Mouse (Mus musculus) lung, postnatal 0 days (tissue): Measurements from ENCODE around the gene Dnaaf5. TPM values are rescaled to one million over a fixed set of nuclear protein-coding genes. Genes with fewer than 3 reads are reported as not detected.

Experiments used
- ATAC-seq: fragments of 200-750 bp; cut with Nextera tagmentation; 2 replicates; pipeline ENCODE4 v1.8.0; 2017; ENCODE audit warnings: moderate library complexity
- DNase-seq: peaks from one replicate; pipeline ENCODE4 v3.0.0-alpha.2; 2016; ENCODE audit warnings: low spot score
- H3K27ac ChIP-seq: fragments of 300-500 bp; sonication (generic); 2 replicates; pipeline ENCODE4 v1.5.1; 2014; ENCODE audit warnings: antibody characterized with exemption, mild to moderate bottlenecking, low read length, mixed read lengths
- H3K27me3 ChIP-seq: fragments of 300-500 bp; sonication (generic); replicated peaks from 2 replicates; pipeline ENCODE4 v1.6.1; 2014; ENCODE audit warnings: low read length, mixed read lengths; ENCODE audit not compliant: insufficient read depth
- H3K36me3 ChIP-seq: fragments of 300-500 bp; sonication (generic); 2 replicates; pipeline ENCODE4 v1.6.1; 2014; ENCODE audit warnings: low read length, mixed read lengths; ENCODE audit not compliant: insufficient read depth
- H3K4me1 ChIP-seq: fragments of 300-500 bp; sonication (generic); 2 replicates; pipeline ENCODE4 v1.6.1; 2014; ENCODE audit warnings: antibody characterized with exemption, low read depth, low read length, mixed read lengths; ENCODE audit not compliant: insufficient read depth
- H3K4me2 ChIP-seq: fragments of 300-500 bp; sonication (generic); replicated peaks from 2 replicates; pipeline ENCODE4 v1.6.1; 2014; ENCODE audit warnings: low read depth, mild to moderate bottlenecking, low read length, moderate library complexity, mixed read lengths
- H3K4me3 ChIP-seq: fragments of 300-500 bp; sonication (generic); 2 replicates; pipeline ENCODE4 v1.5.1; 2014; ENCODE audit warnings: low read depth, low read length
- H3K9ac ChIP-seq: fragments of 300-500 bp; sonication (generic); replicated peaks from 2 replicates; pipeline ENCODE4 v1.6.1; 2014; ENCODE audit warnings: low read depth, mild to moderate bottlenecking
- H3K9me3 ChIP-seq: fragments of 300-500 bp; sonication (generic); 2 replicates; pipeline ENCODE4 v1.6.1; 2016; ENCODE audit warnings: low read length, mixed read lengths
- CTCF ChIP-seq: IDR thresholded peaks from 2 replicates; pipeline ENCODE4 v1.5.1; 2016; ENCODE audit warnings: antibody characterized with exemption, mild to moderate bottlenecking
- EP300 ChIP-seq: IDR thresholded peaks from 2 replicates; pipeline ENCODE4 v1.6.1; 2016; ENCODE audit warnings: antibody characterized with exemption, mild to moderate bottlenecking, control low read depth
- WGBS: fragments of 180-500 bp; shearing (Covaris S2); extraction: QIAGEN DNeasy Blood & Tissue Kit; methylation state at CpG from one replicate; pipeline ENCODE4 v1.1.7; 2014; 5-methylcytosine and 5-hydroxymethylcytosine counted together
- polyA plus RNA-seq: library from polyadenylated mRNA; unstranded; fragments of >200 nt; fragmentation: Nextera tagmentation; extraction: Ambion mirVana; gene quantifications from 2 replicates; pipeline ENCODE4 v1.2.1, GENCODE M21; 2015

Dnaaf5 gene
- polyA plus RNA-seq, 1 experiment from 2014 or later, result 2.8 TPM

GRCm38 (mm10) chr5:139138261-139138925 lies 11.6 kb upstream of the Dnaaf5 start:
- H3K36me3 ChIP-seq, result no peaks in the 10 kb centered on the region
- no peaks in the 10 kb centered on the region for H3K9me3 ChIP-seq
- peak; percentile 72 for DNase-seq
- H3K4me2 ChIP-seq, result no peak overlapping the region
- 54% methylated on average over 12 of the region's 12 CpGs for WGBS
- no peak overlapping the region for H3K9ac ChIP-seq
- no peaks in the 10 kb centered on the region for H3K27me3 ChIP-seq
- peak overlapping the region; percentile 20; the same call in 1 of the 2 replicates for H3K27ac ChIP-seq
- no peak overlapping the region for H3K4me3 ChIP-seq
- peak; percentile 68 for ATAC-seq
- TF ChIP-seq CTCF (no peak), EP300 (no peak; the same call in 1 of the 2 replicates)
- H3K4me1 ChIP-seq, result no peaks in the 10 kb centered on the region

GRCm38 (mm10) chr5:139138926-139139472 lies 11.0 kb upstream of the Dnaaf5 start:
- H3K27me3 ChIP-seq, result no peaks in the 10 kb centered on the region
- TF ChIP-seq EP300 (no peak), CTCF (no peak)
- H3K36me3 ChIP-seq, result no peaks in the 10 kb centered on the region
- H3K27ac ChIP-seq, result peak overlapping the region; percentile 20; the same call in 1 of the 2 replicates
- DNase-seq, result no peak
- WGBS, result 71% methylated on average over 8 of the region's 8 CpGs
- no peaks in the 10 kb centered on the region for H3K9me3 ChIP-seq
- no peaks in the 10 kb centered on the region for H3K4me1 ChIP-seq
- no peak overlapping the region for H3K9ac ChIP-seq
- ATAC-seq, result peak; percentile 22; the same call in 1 of the 2 replicates
- no peak overlapping the region for H3K4me2 ChIP-seq
- no peak overlapping the region for H3K4me3 ChIP-seq

DNA sequence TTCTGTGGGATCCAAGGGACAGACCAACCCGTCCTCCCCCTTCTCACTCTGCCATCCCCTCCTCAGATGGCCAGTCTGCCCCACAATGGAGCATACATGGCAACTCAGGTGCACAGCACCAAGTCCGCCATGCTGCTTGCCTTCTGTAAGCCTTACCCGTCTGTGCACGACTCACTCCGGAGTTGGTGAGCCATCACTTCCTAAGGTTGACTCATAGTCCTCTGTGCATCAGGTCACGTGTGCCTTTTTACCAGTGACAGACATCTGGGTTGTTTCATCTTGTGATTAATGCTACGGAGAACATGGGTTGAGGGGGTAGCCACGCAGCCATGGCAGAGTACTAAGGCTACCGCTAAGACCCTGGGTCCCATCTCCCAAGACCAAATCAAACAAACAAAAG lies 9.4 kb upstream of the Dnaaf5 start:
- no peaks in the 10 kb centered on the region for H3K9me3 ChIP-seq
- H3K27me3 ChIP-seq, result no peaks in the 10 kb centered on the region
- no peak overlapping the region for H3K4me2 ChIP-seq
- TF ChIP-seq EP300 (no peak), CTCF (no peak)
- H3K36me3 ChIP-seq, result no peaks in the 10 kb centered on the region
- no peak for DNase-seq
- no peak overlapping the region for H3K27ac ChIP-seq
- ATAC-seq, result no peak
- no peak overlapping the region for H3K9ac ChIP-seq
- no peak overlapping the region for H3K4me3 ChIP-seq
- no peaks in the 10 kb centered on the region for H3K4me1 ChIP-seq
- WGBS, result 69% methylated on average over 9 of the region's 9 CpGs

DNA sequence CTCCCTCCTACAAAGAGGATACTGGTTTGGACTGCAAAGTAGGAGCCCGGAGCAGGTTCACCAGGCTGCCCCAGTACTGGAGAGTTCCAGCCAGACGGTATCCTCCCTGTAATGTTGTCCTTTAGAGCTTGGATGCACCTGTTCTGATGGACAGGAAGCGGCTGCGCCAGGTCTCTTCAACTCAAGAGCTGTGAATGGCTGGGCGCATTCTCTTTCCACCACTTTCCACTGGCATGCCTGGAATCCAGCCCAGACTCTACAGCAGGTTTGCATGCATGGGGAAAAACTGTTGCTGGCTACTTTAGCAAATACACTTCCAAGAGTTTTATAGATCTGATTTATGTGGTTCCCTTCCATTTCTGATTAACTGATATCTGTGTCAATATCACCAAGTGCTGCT lies 8.7 kb upstream of the Dnaaf5 start:
- DNase-seq (peak; percentile 41), ATAC-seq (no peak)
- Histone ChIP-seq H3K9ac (no peak overlapping the region), H3K4me3 (no peak overlapping the region), H3K27me3 (no peaks in the 10 kb centered on the region), H3K4me1 (no peaks in the 10 kb centered on the region), H3K4me2 (no peak overlapping the region), H3K9me3 (no peaks in the 10 kb centered on the region), H3K36me3 (no peaks in the 10 kb centered on the region), H3K27ac (no peak overlapping the region)
- TF ChIP-seq CTCF, result no peak
- TF ChIP-seq EP300, result no peak
- WGBS, result 35% methylated on average over 5 of the region's 5 CpGs

DNA sequence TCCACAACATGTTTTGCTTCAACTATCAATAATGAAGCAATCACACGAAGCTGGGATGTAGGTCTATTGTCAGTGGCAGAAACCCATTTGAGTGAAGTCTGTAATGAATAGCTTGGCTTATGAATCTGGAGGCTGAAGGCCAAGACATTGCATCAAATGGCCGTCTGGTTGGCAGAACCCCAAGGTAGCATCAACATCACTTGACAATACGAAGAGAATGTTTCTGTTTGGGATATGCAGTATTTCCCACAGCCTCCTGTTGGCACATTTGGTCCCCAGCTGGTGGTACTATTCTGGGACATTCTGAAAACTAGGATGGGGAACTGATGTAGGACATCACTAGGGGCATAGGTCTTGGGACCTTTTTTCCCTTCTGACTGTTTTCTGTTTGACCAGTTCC lies 6.1 kb upstream of the Dnaaf5 start:
- Histone ChIP-seq H3K36me3 (no peaks in the 10 kb centered on the region), H3K4me2 (no peak overlapping the region), H3K9me3 (no peaks in the 10 kb centered on the region), H3K27ac (no peak overlapping the region), H3K9ac (no peak overlapping the region), H3K4me3 (no peak overlapping the region), H3K4me1 (no peaks in the 10 kb centered on the region), H3K27me3 (no peaks in the 10 kb centered on the region)
- ATAC-seq, result peak; percentile 60
- 51% methylated on average over 3 of the region's 3 CpGs for WGBS
- peak; percentile 76 for DNase-seq
- TF ChIP-seq EP300, result peak; percentile 57
- no peak for TF ChIP-seq CTCF

GRCm38 (mm10) chr5:139145726-139146125 lies 4.3 kb upstream of the Dnaaf5 start:
- Histone ChIP-seq H3K27me3 (no peaks in the 10 kb centered on the region), H3K9ac (no peak overlapping the region), H3K4me2 (no peak overlapping the region), H3K36me3 (no peaks in the 10 kb centered on the region), H3K4me1 (0 out of 2 replicates have a peak, but pooled peaks cover 1% of the 10 kb centered on the region), H3K9me3 (no peaks in the 10 kb centered on the region), H3K4me3 (no peak overlapping the region), H3K27ac (no peak overlapping the region)
- TF ChIP-seq EP300 (no peak), CTCF (no peak)
- 92% methylated on average over 4 of the region's 4 CpGs for WGBS
- ATAC-seq (no peak), DNase-seq (no peak)
